Mouse (Mus musculus) heart, postnatal 0 days (tissue): ENCODE measurements at regions not wholly inside any gene's neighbourhood (a gene's known extent, or its start where the extent isn't known, plus 50 kb on each side); places are given as distances from the start of the nearest gene placed in this dataset.

Source experiments
- ATAC-seq: fragments of 200-750 bp; cut with Nextera tagmentation; 2 replicates; pipeline ENCODE4 v1.8.0; 2017; ENCODE audit warnings: low read depth, moderate number of reproducible peaks, moderate library complexity; ENCODE audit not compliant: insufficient read depth
- DNase-seq: peaks from one replicate; pipeline ENCODE4 v3.0.0-alpha.2; 2016; ENCODE audit warnings: low spot score
- H3K27ac ChIP-seq: fragments of 300-500 bp; sonication (generic); 2 replicates; pipeline ENCODE4 v1.5.1; 2014; ENCODE audit warnings: low read depth, mild to moderate bottlenecking
- H3K27me3 ChIP-seq: fragments of 300-500 bp; sonication (generic); 2 replicates; pipeline ENCODE4 v1.6.1; 2014; ENCODE audit warnings: low read length, mixed read lengths; ENCODE audit not compliant: control insufficient read depth, insufficient read depth
- H3K36me3 ChIP-seq: fragments of 300-500 bp; sonication (generic); replicated peaks from 2 replicates; pipeline ENCODE4 v1.6.1; 2014; ENCODE audit warnings: low read length, mixed read lengths; ENCODE audit not compliant: control insufficient read depth, insufficient read depth
- H3K4me1 ChIP-seq: fragments of 300-500 bp; sonication (generic); 2 replicates; pipeline ENCODE4 v1.6.1; 2014; ENCODE audit warnings: antibody characterized with exemption; ENCODE audit not compliant: control insufficient read depth, insufficient read depth
- H3K4me2 ChIP-seq: fragments of 300-500 bp; sonication (generic); 2 replicates; pipeline ENCODE4 v1.6.1; 2014; ENCODE audit warnings: low read depth, mild to moderate bottlenecking, low read length, moderate library complexity
- H3K4me3 ChIP-seq: fragments of 300-500 bp; sonication (generic); 2 replicates; pipeline ENCODE4 v1.5.1; 2014; ENCODE audit warnings: low read depth, low read length
- H3K9ac ChIP-seq: fragments of 300-500 bp; sonication (generic); replicated peaks from 2 replicates; pipeline ENCODE4 v1.6.1; 2014; ENCODE audit warnings: low read depth, low read length, mixed read lengths
- H3K9me3 ChIP-seq: fragments of 300-500 bp; sonication (generic); replicated peaks from 2 replicates; pipeline ENCODE4 v1.6.1; 2016; ENCODE audit warnings: low read length; ENCODE audit not compliant: control insufficient read depth
- CTCF ChIP-seq: IDR thresholded peaks from 2 replicates; pipeline ENCODE4 v1.5.1; 2016; ENCODE audit warnings: antibody characterized with exemption, control low read depth, low read depth
- EP300 ChIP-seq: IDR thresholded peaks from 2 replicates; pipeline ENCODE4 v1.6.1; 2016; ENCODE audit warnings: antibody characterized with exemption, low read depth
- WGBS: fragments of 180-500 bp; shearing (Covaris S2); extraction: QIAGEN DNeasy Blood & Tissue Kit; methylation state at CpG from one replicate; pipeline ENCODE4 v1.1.7; 2014; 5-methylcytosine and 5-hydroxymethylcytosine counted together

- Histone ChIP-seq H3K36me3 (no peaks in the 10 kb centered on the region), H3K27ac (no peak overlapping the region), H3K4me1 (no peaks in the 10 kb centered on the region), H3K9me3 (0 out of 2 replicates have a peak, but pooled peaks cover 3% of the 10 kb centered on the region), H3K9ac (no peak overlapping the region), H3K4me2 (no peak overlapping the region), H3K4me3 (no peak overlapping the region), H3K27me3 (no peaks in the 10 kb centered on the region)
- no peak for ATAC-seq
- no peak for TF ChIP-seq EP300
- TF ChIP-seq CTCF = no peak
- DNase-seq = no peak
- WGBS = 61% methylated on average over 3 of the region's 3 CpGs
Observed at GRCm38 (mm10) chr5:50461491-50461890, 402.7 kb upstream of the Adgra3 start.

GRCm38 (mm10) chr5:50457621-50458020 is 398.8 kb upstream of the Adgra3 start:
- Histone ChIP-seq H3K9me3 (no peaks in the 10 kb centered on the region), H3K27me3 (no peaks in the 10 kb centered on the region), H3K36me3 (no peaks in the 10 kb centered on the region), H3K27ac (no peak overlapping the region), H3K4me1 (no peaks in the 10 kb centered on the region), H3K4me3 (no peak overlapping the region), H3K4me2 (no peak overlapping the region), H3K9ac (no peak overlapping the region)
- WGBS = 69% methylated on average over 6 of the region's 6 CpGs
- no peak for DNase-seq
- no peak for ATAC-seq
- no peak for TF ChIP-seq CTCF
- no peak for TF ChIP-seq EP300

GRCm38 (mm10) chr5:50454387-50454786 is 395.6 kb upstream of the Adgra3 start:
- TF ChIP-seq CTCF (no peak), EP300 (no peak)

GRCm38 (mm10) chr5:50406923-50407322 is 348.1 kb upstream of the Adgra3 start:
- DNase-seq (no peak), ATAC-seq (no peak)
- TF ChIP-seq CTCF = no peak
- TF ChIP-seq EP300 = no peak
- Histone ChIP-seq H3K4me1 (no peaks in the 10 kb centered on the region), H3K27me3 (no peaks in the 10 kb centered on the region), H3K36me3 (no peaks in the 10 kb centered on the region), H3K9ac (no peak overlapping the region), H3K27ac (no peak overlapping the region), H3K9me3 (no peaks in the 10 kb centered on the region), H3K4me2 (no peak overlapping the region), H3K4me3 (no peak overlapping the region)
- 35% methylated on average over 1 of the region's 1 CpGs for WGBS

More at GRCm38 (mm10) chr5:50454387-50454786, 395.6 kb upstream of the Adgra3 start:
- no peak overlapping the region for H3K4me2 ChIP-seq
- no peaks in the 10 kb centered on the region for H3K9me3 ChIP-seq
- DNase-seq (no peak), ATAC-seq (no peak)
- H3K4me1 ChIP-seq = no peaks in the 10 kb centered on the region
- H3K36me3 ChIP-seq = no peaks in the 10 kb centered on the region
- no peak overlapping the region for H3K27ac ChIP-seq
- H3K27me3 ChIP-seq = no peaks in the 10 kb centered on the region
- H3K4me3 ChIP-seq = no peak overlapping the region
- 64% methylated on average over 2 of the region's 2 CpGs for WGBS
- no peak overlapping the region for H3K9ac ChIP-seq

GRCm38 (mm10) chr5:50406520-50406919 is 347.7 kb upstream of the Adgra3 start:
- TF ChIP-seq EP300 (no peak), CTCF (no peak)
- Histone ChIP-seq H3K4me2 (no peak overlapping the region), H3K27ac (no peak overlapping the region), H3K9me3 (no peaks in the 10 kb centered on the region), H3K36me3 (no peaks in the 10 kb centered on the region), H3K4me1 (no peaks in the 10 kb centered on the region), H3K4me3 (no peak overlapping the region), H3K27me3 (no peaks in the 10 kb centered on the region), H3K9ac (no peak overlapping the region)
- ATAC-seq (no peak), DNase-seq (no peak)
- WGBS = 81% methylated on average over 3 of the region's 3 CpGs
